Mouse (Mus musculus) heart, embryonic 11.5 days (tissue): Measurements from ENCODE around the gene Pde4dip. TPM values are rescaled to one million over a fixed set of nuclear protein-coding genes. Genes with fewer than 3 reads are reported as not detected.

ENCODE experiments used
- ATAC-seq: fragments of 200-750 bp; cut with Nextera tagmentation; replicated peaks from 2 replicates; pipeline ENCODE4 v1.8.0; 2017; ENCODE audit warnings: moderate library complexity; ENCODE audit not compliant: insufficient number of reproducible peaks, low FRiP score, low TSS enrichment
- H3K27ac ChIP-seq: fragments of 300-500 bp; sonication (generic); 2 replicates; pipeline ENCODE4 v1.5.1; 2014; ENCODE audit warnings: mild to moderate bottlenecking, low read depth, low read length
- H3K27me3 ChIP-seq: fragments of 300-500 bp; sonication (generic); 2 replicates; pipeline ENCODE4 v1.6.1; 2014; ENCODE audit warnings: mild to moderate bottlenecking, low read length, mixed read lengths; ENCODE audit not compliant: control insufficient read depth, insufficient read depth
- H3K36me3 ChIP-seq: fragments of 300-500 bp; sonication (generic); 2 replicates; pipeline ENCODE4 v1.6.1; 2014; ENCODE audit warnings: mild to moderate bottlenecking, low read length, moderate library complexity, mixed read lengths; ENCODE audit not compliant: control insufficient read depth, insufficient read depth
- H3K4me1 ChIP-seq: fragments of 300-500 bp; sonication (generic); 2 replicates; pipeline ENCODE4 v1.6.1; 2014; ENCODE audit warnings: low read length; ENCODE audit not compliant: control insufficient read depth, insufficient read depth
- H3K4me2 ChIP-seq: fragments of 300-500 bp; sonication (generic); 2 replicates; pipeline ENCODE4 v1.6.1; 2014; ENCODE audit warnings: mild to moderate bottlenecking, moderate library complexity
- H3K4me3 ChIP-seq: fragments of 300-500 bp; sonication (generic); 2 replicates; pipeline ENCODE4 v1.5.1; 2014; ENCODE audit warnings: low read depth, low read length
- H3K9ac ChIP-seq: fragments of 300-500 bp; sonication (generic); 2 replicates; pipeline ENCODE4 v1.6.1; 2014; ENCODE audit warnings: mild to moderate bottlenecking, low read depth, low read length, moderate library complexity
- H3K9me3 ChIP-seq: fragments of 300-500 bp; sonication (generic); replicated peaks from 2 replicates; pipeline ENCODE4 v1.6.1; 2016; ENCODE audit warnings: low read length; ENCODE audit not compliant: control insufficient read depth
- whole genome bisulfite sequencing: fragments of 180-500 bp; shearing (Covaris S2); extraction: QIAGEN DNeasy Blood & Tissue Kit; methylation state at CpG from one replicate; pipeline ENCODE4 v1.1.7; 2014; ENCODE audit not compliant: insufficient replicate concordance; 5-methylcytosine and 5-hydroxymethylcytosine counted together
- microRNA-seq: library from miRNA; unstranded; fragments of <30 nt; microRNA quantifications from one replicate; pipeline ENCODE4, GENCODE M21; 2016; ENCODE audit warnings: borderline number of aligned reads
- polyA plus RNA-seq: library from polyadenylated mRNA; unstranded; fragments of >200 nt; fragmentation: Nextera tagmentation; extraction: Ambion mirVana; gene quantifications from 2 replicates; pipeline ENCODE4 v1.2.1, GENCODE M21; 2014

Pde4dip gene
- polyA plus RNA-seq, 1 experiment from 2014 or later = 69.8 TPM

GRCm38 (mm10) chr3:97641396-97641795 is 247.1 kb downstream of the Pde4dip start:
- no peak overlapping the region for H3K27ac ChIP-seq
- no peak for ATAC-seq

More at GRCm38 (mm10) chr3:97641396-97641795, 247.1 kb downstream of the Pde4dip start:
- 0 out of 2 replicates have a peak, but pooled peaks cover 3% of the 10 kb centered on the region for H3K36me3 ChIP-seq
- no peak overlapping the region for H3K4me2 ChIP-seq
- 87% methylated on average over 4 of the region's 4 CpGs for WGBS
- H3K9me3 ChIP-seq = no peaks in the 10 kb centered on the region
- no peak overlapping the region for H3K4me3 ChIP-seq
- H3K27me3 ChIP-seq = no peaks in the 10 kb centered on the region
- H3K4me1 ChIP-seq = no peaks in the 10 kb centered on the region
- no peak overlapping the region for H3K9ac ChIP-seq

Small RNA genes lying within 50 kb of the gene (microRNA-seq; reads per million reads assigned to microRNA genes)
- gene Mir7225 = not detected

Other genes with a start within 250 kb of the Pde4dip start
- 16.0 and 23.3 TPM in 2 replicates for gene Prkab2, start 230.5 kb downstream of the Pde4dip start, polyA plus RNA-seq
- not detected in 2 replicates for gene Gm17651, start 214.0 kb downstream of the Pde4dip start, polyA plus RNA-seq
- 146 and 151 TPM in 2 replicates for gene Sec22b, start 12.5 kb upstream of the Pde4dip start, polyA plus RNA-seq
- 12.5 and 13.4 TPM in 2 replicates for gene Notch2, start 124.8 kb upstream of the Pde4dip start, polyA plus RNA-seq